Mouse (Mus musculus) heart, adult 2 months (tissue): Measurements from ENCODE around the gene Gpr153.

Experiments
- CTCF ChIP-seq: fragments of 200-600 bp; IDR thresholded peaks from 2 replicates; pipeline ENCODE4 v1.8.1; 2022; ENCODE audit warnings: antibody characterized with exemption, mild to moderate bottlenecking, moderate library complexity
- POLR2A ChIP-seq: fragments of 200-500 bp; IDR thresholded peaks from 2 replicates; pipeline ENCODE4 v1.6.1; 2011; ENCODE audit warnings: mild to moderate bottlenecking, low read depth, low read length, control low read depth; ENCODE audit not compliant: insufficient read depth

GRCm38 (mm10) chr4:152326543-152326942, 52.5 kb downstream of the Gpr153 start:
- TF ChIP-seq CTCF, result no peak
- no peak for TF ChIP-seq POLR2A
